Mouse (Mus musculus) small intestine, adult 2 months (tissue): ENCODE results near the gene Gm17482.

Experiments used
- CTCF ChIP-seq: fragments of 200-500 bp; IDR thresholded peaks from 2 replicates; pipeline ENCODE4 v1.5.1; 2012; ENCODE audit warnings: low read depth, mild to moderate bottlenecking, control low read depth, inconsistent platforms, low read length, moderate library complexity, mixed read lengths; ENCODE audit not compliant: insufficient replicate concordance, insufficient read length; ENCODE audit errors: extremely low read depth
- POLR2A ChIP-seq: fragments of 200-500 bp; IDR thresholded peaks from 2 replicates; pipeline ENCODE4 v1.6.1; 2012; ENCODE audit warnings: low read depth, mild to moderate bottlenecking, control low read depth, inconsistent platforms, low read length, moderate library complexity

GRCm38 (mm10) chr6:115241131-115241699 lies 14.1 kb downstream of the Gm17482 start:
- no peak for TF ChIP-seq CTCF
- no peak for TF ChIP-seq POLR2A
